Mouse (Mus musculus) G1E-ER4 (cell line): ENCODE data around the gene Pter. TPM values are rescaled to one million over a fixed set of nuclear protein-coding genes. Genes with fewer than 3 reads are reported as not detected.

Source experiments
- GATA1 ChIP-seq: IDR thresholded peaks from one replicate; pipeline ENCODE4 v1.8.0; 2012; ENCODE audit warnings: low read length, inconsistent platforms
- polyA plus RNA-seq: library from polyadenylated mRNA; stranded (reverse); fragments of >175 nt; gene quantifications from 2 replicates; pipeline ENCODE4 v1.2.3, GENCODE M21; 2012

Pter gene
- polyA plus RNA-seq, 1 experiment = 2.5 TPM

- no peak for TF ChIP-seq GATA1
These were observed 49.9 kb downstream of the Pter start for GRCm38 (mm10) chr2:12973752-12974151.

DNA sequence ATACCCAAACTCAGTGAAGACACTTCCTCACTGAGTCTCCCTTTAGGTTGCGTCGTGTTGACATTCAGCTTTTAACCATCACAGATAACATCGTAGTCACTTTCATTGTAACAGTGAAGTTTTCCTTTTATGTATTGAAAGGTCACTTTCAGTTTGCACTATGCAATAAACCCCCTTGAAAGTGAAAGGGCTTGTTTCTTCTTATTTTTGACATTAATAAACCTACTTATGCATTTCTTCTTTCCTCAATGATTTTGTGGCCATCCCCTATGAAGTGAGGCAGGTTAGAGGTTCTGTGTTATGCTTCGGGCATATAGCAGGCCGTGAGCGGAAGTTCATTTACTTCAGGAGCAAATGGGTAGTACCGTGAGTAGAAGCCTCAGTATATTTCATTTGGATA, 53.5 kb downstream of the Pter start:
- TF ChIP-seq GATA1 = no peak

DNA sequence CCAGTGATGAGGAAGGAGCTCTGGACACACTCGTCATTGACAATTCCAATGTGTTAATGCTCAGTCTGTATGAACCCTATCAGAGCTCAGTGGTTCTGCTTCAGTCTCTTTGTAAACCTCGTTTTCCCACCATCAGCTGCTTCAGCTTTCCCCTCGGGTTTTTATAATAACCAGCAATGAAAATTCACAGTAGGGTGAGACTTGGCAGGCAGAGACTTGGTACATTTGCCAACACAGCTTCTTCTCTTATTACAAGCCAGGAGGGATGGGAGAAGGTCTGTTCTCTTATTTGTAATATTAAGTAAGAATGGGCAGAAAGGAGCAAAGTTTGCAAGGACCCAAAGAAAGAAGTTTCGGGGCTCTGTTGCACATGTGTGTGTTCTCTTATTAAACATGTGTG, 54.9 kb downstream of the Pter start:
- TF ChIP-seq GATA1 = no peak

- no peak for TF ChIP-seq GATA1
These were observed 61.3 kb downstream of the Pter start for GRCm38 (mm10) chr2:12984901-12985732.

DNA sequence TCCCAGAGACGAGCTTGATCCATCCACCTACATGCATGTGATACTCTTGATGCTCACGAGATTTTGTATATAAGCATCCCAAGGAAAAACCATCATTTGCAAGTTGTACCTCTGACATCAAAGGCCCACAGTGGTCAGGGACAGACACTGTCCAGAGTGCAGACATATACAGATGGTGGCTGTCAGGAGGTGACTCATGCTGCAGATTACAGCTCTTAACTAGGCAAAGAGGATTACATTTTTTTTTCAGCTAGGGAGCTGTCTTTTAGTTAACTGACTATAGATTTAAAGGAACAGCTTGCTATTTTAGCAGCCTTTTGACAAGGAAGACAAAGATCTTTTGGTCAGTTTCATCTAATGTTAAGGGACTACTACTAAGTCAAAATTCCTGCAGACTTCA, 76.2 kb downstream of the Pter start:
- no peak for TF ChIP-seq GATA1

DNA sequence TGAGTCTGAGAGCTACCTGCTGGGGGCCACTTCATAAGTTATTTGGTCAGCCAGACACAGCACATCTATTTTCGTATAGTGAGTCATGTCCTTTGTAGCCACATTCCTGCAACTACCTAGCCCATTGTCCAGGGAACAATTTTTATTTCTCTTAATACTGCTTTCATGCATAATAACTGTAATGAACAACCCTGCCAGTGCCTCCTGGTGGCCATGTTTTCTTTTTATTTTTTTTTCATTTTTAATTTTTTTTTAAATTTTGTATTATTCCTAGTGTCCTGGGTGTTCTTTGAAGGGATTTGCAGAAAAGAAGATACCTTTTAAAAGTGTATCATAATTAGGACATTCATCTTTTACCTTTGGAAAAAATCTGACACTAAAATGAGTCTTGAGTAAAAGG, 84.6 kb downstream of the Pter start:
- TF ChIP-seq GATA1 = no peak

- no peak for TF ChIP-seq GATA1
These were observed 85.6 kb downstream of the Pter start for GRCm38 (mm10) chr2:13009261-13009972.

- no peak for TF ChIP-seq GATA1
These were observed 86.2 kb downstream of the Pter start for GRCm38 (mm10) chr2:13010030-13010459.

DNA sequence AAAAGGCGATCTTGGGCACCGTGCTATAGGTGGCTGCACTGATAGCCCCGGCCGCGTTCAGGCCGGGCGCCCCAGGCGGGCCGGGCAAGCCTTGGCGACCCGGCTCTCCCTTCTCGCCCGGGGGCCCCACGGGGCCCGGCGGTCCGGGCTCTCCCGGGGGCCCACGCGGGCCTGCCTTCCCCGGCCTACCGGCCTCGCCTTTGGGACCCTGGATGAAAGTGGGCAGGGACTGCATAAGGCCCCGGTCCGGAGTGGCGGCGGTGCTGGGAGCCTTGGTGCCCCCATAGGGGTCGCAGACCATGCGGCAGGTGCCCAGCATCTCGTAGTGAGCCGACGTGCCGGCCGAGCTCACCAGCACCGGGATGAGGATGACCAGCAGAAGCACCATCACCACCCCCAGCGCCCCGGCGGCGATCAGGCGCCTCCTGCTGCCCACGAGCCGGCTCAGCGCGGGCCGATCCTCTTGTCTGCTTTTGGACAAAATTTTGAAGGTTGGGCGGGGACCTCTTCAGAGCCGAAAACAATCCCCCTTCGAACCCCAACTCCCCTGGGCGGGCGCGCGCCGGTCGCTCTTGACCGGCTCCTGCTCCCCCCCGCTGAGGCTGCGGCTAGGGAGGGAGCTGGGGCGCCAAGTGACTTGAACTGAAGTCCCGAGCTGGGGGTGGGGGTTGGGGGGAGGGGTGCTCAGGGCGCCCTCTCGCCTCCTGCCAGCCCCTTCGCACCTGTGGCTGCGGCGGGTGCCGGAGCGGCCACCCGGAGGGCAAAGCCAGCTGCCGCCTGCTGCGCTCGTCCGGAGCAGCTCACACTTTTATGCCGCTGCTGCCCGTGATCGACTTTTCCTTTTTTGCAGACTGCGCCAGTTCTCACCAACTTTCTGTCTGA, 86.9 kb downstream of the Pter start:
- no peak for TF ChIP-seq GATA1

- no peak for TF ChIP-seq GATA1
These were observed 87.6 kb downstream of the Pter start, which contains the start of gene C1ql3 for GRCm38 (mm10) chr2:13011472-13011871. C1ql3 (minus strand) TSS chr2:13011806.

- no peak for TF ChIP-seq GATA1
These were observed 88.1 kb downstream of the Pter start for GRCm38 (mm10) chr2:13011973-13012372.

GRCm38 (mm10) chr2:13018382-13018781, 94.5 kb downstream of the Pter start:
- TF ChIP-seq GATA1 = no peak

GRCm38 (mm10) chr2:13018861-13019260, 95.0 kb downstream of the Pter start:
- no peak for TF ChIP-seq GATA1

- no peak for TF ChIP-seq GATA1
These were observed 114.9 kb downstream of the Pter start for GRCm38 (mm10) chr2:13038772-13039171.

- no peak for TF ChIP-seq GATA1
These were observed 115.9 kb downstream of the Pter start for GRCm38 (mm10) chr2:13039785-13040184.

DNA sequence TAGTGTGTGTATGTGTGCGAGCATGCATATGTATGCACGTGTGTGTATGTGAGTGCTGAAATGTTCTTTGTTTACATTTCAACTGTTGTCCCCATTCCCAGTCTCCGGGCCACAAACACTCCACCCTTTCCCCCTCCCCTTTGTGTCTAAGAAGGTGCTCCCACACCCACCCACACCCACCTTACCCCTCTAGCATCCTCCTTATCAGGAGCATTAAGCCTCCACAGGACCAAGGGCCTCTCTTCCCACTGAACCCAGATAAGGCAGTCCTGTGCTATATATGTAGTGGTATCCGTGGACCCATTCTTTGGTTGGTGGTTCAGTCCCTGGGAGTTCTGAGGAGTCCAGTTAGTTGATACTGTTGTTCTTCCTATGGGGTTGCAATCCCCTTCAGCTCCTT, 120.7 kb downstream of the Pter start:
- TF ChIP-seq GATA1 = no peak
